Mouse (Mus musculus) G1E (cell line): ENCODE data around the gene Gm10521.

Experiments
- CTCF ChIP-seq: IDR thresholded peaks from 2 replicates; pipeline ENCODE4 v1.5.1; 2012; ENCODE audit warnings: low read depth, low read length, inconsistent platforms, mixed read lengths
- GATA1 ChIP-seq: IDR thresholded peaks from 2 replicates; pipeline ENCODE4 v1.6.1; 2012; ENCODE audit warnings: borderline replicate concordance, low read length, inconsistent platforms, mixed read lengths
- GATA2 ChIP-seq: IDR thresholded peaks from 2 replicates; pipeline ENCODE4 v1.6.1; 2012; ENCODE audit warnings: low read depth, low read length, inconsistent platforms, borderline replicate concordance
- POLR2AphosphoS5 ChIP-seq: IDR thresholded peaks from 2 replicates; pipeline ENCODE4 v1.6.1; 2012; ENCODE audit warnings: low read depth, low read length, inconsistent platforms; ENCODE audit not compliant: insufficient replicate concordance
- TAL1 ChIP-seq: conservative IDR thresholded peaks from 2 replicates; pipeline ENCODE4 v1.6.1; 2012; ENCODE audit warnings: low read depth, low read length, inconsistent platforms, mixed read lengths

DNA sequence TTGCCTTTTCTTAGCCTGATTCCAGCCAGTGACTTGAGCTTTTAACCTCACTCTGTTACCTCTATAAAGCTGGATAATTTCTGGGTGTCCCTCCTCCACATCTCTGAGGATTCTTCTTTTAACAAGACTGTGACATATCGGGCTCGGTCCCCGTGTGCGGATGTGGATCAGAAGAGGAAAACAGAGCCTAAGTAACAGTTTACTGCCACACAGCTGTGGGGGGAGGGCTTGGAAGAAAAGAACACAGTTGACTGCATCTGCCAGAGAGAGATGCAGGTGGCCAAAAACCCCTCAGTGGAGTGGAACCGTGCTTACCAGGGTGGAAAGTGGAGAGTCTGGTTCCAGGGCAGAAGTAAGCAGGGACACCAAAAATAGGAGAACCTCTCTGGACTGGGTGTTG lies 23.7 kb downstream of the Gm10521 start:
- TF ChIP-seq CTCF: no peak
- no peak for TF ChIP-seq GATA1
- TF ChIP-seq TAL1: no peak
- TF ChIP-seq GATA2: no peak
- TF ChIP-seq POLR2AphosphoS5: no peak
